Mouse (Mus musculus): Measurements from ENCODE around the gene Hfm1.

DNA sequence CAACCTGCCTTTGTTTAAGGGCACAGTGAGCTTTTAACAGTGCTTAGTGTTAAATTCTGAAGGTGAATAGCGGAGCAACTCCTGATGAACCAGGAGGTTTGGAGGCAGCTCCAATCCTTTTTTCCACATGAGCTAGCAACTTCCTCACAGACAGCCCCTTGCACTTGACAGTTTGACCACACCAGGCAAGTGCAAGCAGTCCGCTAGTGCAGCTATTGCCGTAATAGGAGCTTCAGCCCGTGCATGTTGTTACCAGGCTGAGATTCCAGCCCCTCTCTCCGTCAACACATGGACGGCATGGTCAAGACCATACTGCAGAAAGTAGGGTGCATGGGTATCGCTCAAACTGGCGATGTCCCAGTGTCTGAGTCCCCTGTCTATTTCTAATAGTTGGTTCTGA, 106.5 kb downstream of the Hfm1 start:
- TF ChIP-seq CTCF (IDR thresholded peaks at IDR 0.05) (no peak), EP300 (IDR thresholded peaks at IDR 0.05) (no peak)

Measured in lung, postnatal 0 days (tissue).